Mouse (Mus musculus) kidney, embryonic 16.5 days (tissue): ENCODE results near the gene Hepacam2. TPM values are rescaled to one million over a fixed set of nuclear protein-coding genes. Genes with fewer than 3 reads are reported as not detected.
"Not testable (repeated sequence)": the region's sequence is repeated elsewhere in the genome, so short reads cannot be mapped to it uniquely, and the experiment has no call there.

Experiments used
- ATAC-seq: fragments of 200-750 bp; cut with Nextera tagmentation; 2 replicates; pipeline ENCODE4 v1.8.0; 2017; ENCODE audit warnings: moderate TSS enrichment; ENCODE audit not compliant: low FRiP score, low TSS enrichment
- H3K27ac ChIP-seq: fragments of 300-500 bp; sonication (generic); 2 replicates; pipeline ENCODE4 v1.5.1; 2014; ENCODE audit warnings: low read length
- H3K27me3 ChIP-seq: fragments of 300-500 bp; sonication (generic); 2 replicates; pipeline ENCODE4 v1.6.1; 2014; ENCODE audit warnings: low read length, control low read depth, mixed read lengths; ENCODE audit not compliant: insufficient read depth
- H3K36me3 ChIP-seq: fragments of 300-500 bp; sonication (generic); 2 replicates; pipeline ENCODE4 v1.6.1; 2014; ENCODE audit warnings: low read length, control low read depth, mixed read lengths; ENCODE audit not compliant: insufficient read depth
- H3K4me1 ChIP-seq: fragments of 300-500 bp; sonication (generic); 2 replicates; pipeline ENCODE4 v1.6.1; 2014; ENCODE audit warnings: low read length, control low read depth, mixed read lengths; ENCODE audit not compliant: insufficient read depth
- H3K4me2 ChIP-seq: fragments of 300-500 bp; sonication (generic); replicated peaks from 2 replicates; pipeline ENCODE4 v1.6.1; 2014; ENCODE audit warnings: low read depth, low read length
- H3K4me3 ChIP-seq: fragments of 300-500 bp; sonication (generic); 2 replicates; pipeline ENCODE4 v1.5.1; 2014; ENCODE audit warnings: mild to moderate bottlenecking, low read length
- H3K9ac ChIP-seq: fragments of 300-500 bp; sonication (generic); replicated peaks from 2 replicates; pipeline ENCODE4 v1.6.1; 2014; ENCODE audit warnings: low read length
- H3K9me3 ChIP-seq: fragments of 300-500 bp; sonication (generic); 2 replicates; pipeline ENCODE4 v1.6.1; 2016; ENCODE audit warnings: low read length, control low read depth
- WGBS: fragments of 180-500 bp; shearing (Covaris S2); extraction: QIAGEN DNeasy Blood & Tissue Kit; methylation state at CpG from one replicate; pipeline ENCODE4 v1.1.7; 2014; 5-methylcytosine and 5-hydroxymethylcytosine counted together
- polyA plus RNA-seq: library from polyadenylated mRNA; unstranded; fragments of >200 nt; fragmentation: Nextera tagmentation; extraction: Ambion mirVana; gene quantifications from 2 replicates; pipeline ENCODE4 v1.2.1, GENCODE M21; 2015

Hepacam2 gene
- polyA plus RNA-seq, 1 experiment from 2014 or later = 3.0 TPM

DNA sequence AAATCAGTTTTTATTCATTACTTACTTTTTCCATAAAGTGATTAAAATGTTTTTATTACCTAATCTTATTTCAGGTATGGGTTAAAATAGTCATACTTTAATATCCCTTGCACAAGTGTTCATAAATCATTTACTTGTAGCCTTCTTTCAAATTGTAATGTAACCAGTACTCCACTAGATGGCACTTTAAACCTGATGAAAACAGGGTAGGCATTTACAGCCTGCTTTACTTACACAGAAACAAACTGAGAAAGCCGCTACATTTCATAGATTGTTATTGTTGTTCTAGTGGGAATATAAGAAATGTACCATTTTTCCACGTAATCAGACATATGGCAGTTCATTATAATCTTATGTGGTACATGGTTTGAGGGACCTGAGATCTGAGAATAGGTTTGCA, 11.7 kb upstream of the Hepacam2 start:
- H3K27me3 ChIP-seq = no peaks in the 10 kb centered on the region
- H3K36me3 ChIP-seq = no peaks in the 10 kb centered on the region
- 0 out of 2 replicates have a peak, but pooled peaks have one; percentile 35 for ATAC-seq
- no peaks in the 10 kb centered on the region for H3K9me3 ChIP-seq
- H3K27ac ChIP-seq = no peak overlapping the region
- no peaks in the 10 kb centered on the region for H3K4me1 ChIP-seq
- 23% methylated on average over 2 of the region's 2 CpGs for WGBS
- H3K4me2 ChIP-seq = no peak overlapping the region
- no peak overlapping the region for H3K4me3 ChIP-seq
- H3K9ac ChIP-seq = no peak overlapping the region

DNA sequence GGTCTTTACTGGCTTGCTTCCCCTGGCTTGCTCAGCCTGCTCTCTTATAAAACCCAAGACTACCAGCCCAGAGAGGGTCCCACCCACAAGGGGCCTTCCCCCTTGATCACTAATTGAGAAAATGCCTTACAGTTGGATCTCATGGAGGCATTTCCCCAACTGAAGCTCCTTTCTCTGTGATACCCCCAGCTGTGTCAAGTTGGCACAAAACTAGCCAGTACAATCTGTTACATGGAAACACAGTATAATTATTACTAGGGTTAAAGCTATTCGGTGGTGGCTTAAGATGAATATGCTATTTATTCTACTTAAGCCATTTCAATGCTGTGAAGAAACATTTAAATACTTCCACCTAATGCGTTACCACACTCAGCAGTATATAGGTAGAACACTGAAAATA, 10.1 kb upstream of the Hepacam2 start:
- H3K4me2 ChIP-seq, H3K36me3 ChIP-seq, H3K27me3 ChIP-seq, H3K9me3 ChIP-seq, H3K9ac ChIP-seq, H3K4me1 ChIP-seq, H3K27ac ChIP-seq, ATAC-seq, H3K4me3 ChIP-seq: not testable (repeated sequence)
- WGBS = 91% methylated on average over 2 of the region's 2 CpGs

DNA sequence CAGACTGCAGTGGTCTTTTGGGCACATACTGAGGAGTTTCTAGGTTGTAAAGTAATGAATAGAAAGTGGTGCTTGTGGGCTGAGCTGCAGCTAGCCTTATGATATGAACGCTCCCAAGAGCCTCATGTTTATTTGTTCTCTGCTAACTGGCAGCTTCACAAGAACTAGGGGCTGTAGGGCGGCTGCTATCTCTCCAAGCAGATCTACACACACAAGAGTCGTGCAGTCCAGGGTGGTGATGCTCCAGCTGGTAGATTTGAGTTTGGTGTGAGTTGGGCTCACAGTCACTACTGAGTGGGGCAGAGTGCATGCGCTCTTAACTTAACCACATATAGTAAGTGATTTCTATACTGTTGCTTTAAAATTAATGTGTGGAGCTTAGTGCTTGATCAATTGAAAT, 9.0 kb upstream of the Hepacam2 start:
- no peak for ATAC-seq
- H3K27ac ChIP-seq = no peak overlapping the region
- H3K27me3 ChIP-seq = no peaks in the 10 kb centered on the region
- H3K36me3 ChIP-seq = no peaks in the 10 kb centered on the region
- H3K4me2 ChIP-seq = no peak overlapping the region
- no peaks in the 10 kb centered on the region for H3K9me3 ChIP-seq
- H3K9ac ChIP-seq = no peak overlapping the region
- no peak overlapping the region for H3K4me3 ChIP-seq
- WGBS = 84% methylated on average over 4 of the region's 4 CpGs
- no peaks in the 10 kb centered on the region for H3K4me1 ChIP-seq

DNA sequence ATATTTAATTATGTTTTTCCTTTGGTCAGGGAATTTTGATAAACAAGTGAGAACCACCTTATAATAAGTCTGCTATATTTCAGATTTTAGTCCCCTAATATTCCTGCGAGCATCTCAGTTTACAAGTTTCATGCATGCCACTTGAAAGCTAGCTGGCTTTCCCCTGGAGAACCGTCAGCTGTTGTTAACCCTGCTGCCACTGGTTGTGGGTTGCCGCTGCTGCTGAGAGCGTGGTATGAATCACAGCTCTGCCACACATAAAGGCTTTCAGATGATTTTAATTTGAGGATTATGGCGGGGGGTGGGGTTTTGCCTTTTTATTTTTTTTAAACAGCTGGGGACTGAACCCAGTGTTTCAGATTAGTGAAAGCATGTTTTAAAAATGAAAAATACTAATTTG, 7.2 kb upstream of the Hepacam2 start:
- Histone ChIP-seq H3K36me3 (no peaks in the 10 kb centered on the region), H3K4me2 (no peak overlapping the region), H3K4me3 (no peak overlapping the region), H3K9me3 (no peaks in the 10 kb centered on the region), H3K27me3 (no peaks in the 10 kb centered on the region), H3K9ac (no peak overlapping the region), H3K4me1 (no peaks in the 10 kb centered on the region), H3K27ac (no peak overlapping the region)
- WGBS = 79% methylated on average over 5 of the region's 5 CpGs
- no peak for ATAC-seq

DNA sequence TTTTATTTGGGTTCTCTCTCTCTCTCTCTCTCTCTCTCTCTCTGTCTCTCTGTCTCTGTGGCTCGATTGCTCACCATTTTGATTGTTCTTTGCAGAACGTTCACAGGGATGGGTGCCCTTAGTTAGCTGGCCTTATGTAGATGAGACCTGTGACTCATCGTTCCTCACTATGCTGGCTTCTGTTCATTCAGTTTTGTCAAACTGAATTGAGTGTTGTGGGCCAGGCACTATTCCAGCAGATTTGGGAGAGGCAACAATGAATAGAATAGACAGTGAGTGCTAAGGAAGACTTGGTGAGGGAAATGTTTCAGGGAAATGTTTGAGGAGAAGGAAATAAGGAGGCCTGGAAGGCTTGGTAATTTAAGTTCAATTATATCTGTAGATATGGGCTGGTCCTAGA, 2.2 kb upstream of the Hepacam2 start:
- H3K36me3 ChIP-seq = no peaks in the 10 kb centered on the region
- no peaks in the 10 kb centered on the region for H3K27me3 ChIP-seq
- H3K27ac ChIP-seq = no peak overlapping the region
- 90% methylated on average over 3 of the region's 3 CpGs for WGBS
- no peak overlapping the region for H3K4me2 ChIP-seq
- ATAC-seq = no peak
- H3K9ac ChIP-seq = no peak overlapping the region
- H3K9me3 ChIP-seq = no peaks in the 10 kb centered on the region
- no peak overlapping the region for H3K4me3 ChIP-seq
- H3K4me1 ChIP-seq = 0 out of 2 replicates have a peak, but pooled peaks cover 2% of the 10 kb centered on the region

DNA sequence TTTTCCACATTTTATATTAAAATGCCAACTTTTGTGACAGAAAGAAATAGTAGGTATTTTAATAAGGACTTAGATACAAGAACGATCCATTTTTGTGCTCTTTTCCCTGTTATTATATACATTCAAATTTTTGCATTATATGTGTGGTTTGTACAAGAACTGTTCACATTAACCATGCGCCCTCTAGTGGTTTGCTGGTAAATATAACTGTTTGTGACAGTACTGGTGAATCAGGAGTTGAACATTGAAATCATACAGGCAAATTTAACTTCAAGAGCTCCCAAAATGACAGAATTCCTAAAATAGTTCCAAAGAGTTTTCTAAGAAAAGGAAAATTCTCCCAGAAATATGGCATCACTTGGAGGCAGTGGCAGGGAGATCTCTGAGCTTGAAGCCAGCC, 1.9 kb downstream of the Hepacam2 start:
- Histone ChIP-seq H3K36me3 (no peaks in the 10 kb centered on the region), H3K27ac (no peak overlapping the region), H3K27me3 (no peaks in the 10 kb centered on the region; the same call in 1 of the 2 replicates), H3K9ac (no peak overlapping the region), H3K4me3 (no peak overlapping the region), H3K4me2 (no peak overlapping the region), H3K9me3 (no peaks in the 10 kb centered on the region), H3K4me1 (0 out of 2 replicates have a peak, but pooled peaks cover 2% of the 10 kb centered on the region)
- WGBS = 3% methylated on average over 2 of the region's 2 CpGs
- ATAC-seq = no peak

DNA sequence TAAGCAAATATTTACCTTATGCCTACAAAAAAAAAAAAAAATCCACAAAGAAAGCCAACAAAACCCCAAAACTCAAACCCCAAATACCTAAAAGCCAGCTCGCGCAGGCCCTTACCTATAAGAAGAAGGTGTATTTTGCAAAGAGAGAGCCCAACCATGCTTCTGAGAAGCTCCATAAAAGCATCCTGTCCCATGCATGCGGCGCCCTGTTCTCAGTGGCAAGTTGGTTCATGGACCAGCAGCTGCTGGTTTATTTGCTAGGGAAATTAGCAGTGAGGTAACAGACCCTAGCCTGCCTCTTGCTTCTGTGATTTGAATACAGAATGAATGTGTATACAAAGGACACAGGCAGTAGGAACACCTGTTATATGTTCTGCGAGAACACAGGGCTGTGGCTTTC, 3.8 kb downstream of the Hepacam2 start:
- 76% methylated on average over 5 of the region's 5 CpGs for WGBS
- H3K4me2 ChIP-seq = no peak overlapping the region
- H3K4me1 ChIP-seq = 0 out of 2 replicates have a peak, but pooled peaks cover 2% of the 10 kb centered on the region
- H3K9me3 ChIP-seq = no peaks in the 10 kb centered on the region
- no peak for ATAC-seq
- no peak overlapping the region for H3K4me3 ChIP-seq
- H3K9ac ChIP-seq = no peak overlapping the region
- H3K36me3 ChIP-seq = no peaks in the 10 kb centered on the region
- no peaks in the 10 kb centered on the region; the same call in 1 of the 2 replicates for H3K27me3 ChIP-seq
- no peak overlapping the region for H3K27ac ChIP-seq

DNA sequence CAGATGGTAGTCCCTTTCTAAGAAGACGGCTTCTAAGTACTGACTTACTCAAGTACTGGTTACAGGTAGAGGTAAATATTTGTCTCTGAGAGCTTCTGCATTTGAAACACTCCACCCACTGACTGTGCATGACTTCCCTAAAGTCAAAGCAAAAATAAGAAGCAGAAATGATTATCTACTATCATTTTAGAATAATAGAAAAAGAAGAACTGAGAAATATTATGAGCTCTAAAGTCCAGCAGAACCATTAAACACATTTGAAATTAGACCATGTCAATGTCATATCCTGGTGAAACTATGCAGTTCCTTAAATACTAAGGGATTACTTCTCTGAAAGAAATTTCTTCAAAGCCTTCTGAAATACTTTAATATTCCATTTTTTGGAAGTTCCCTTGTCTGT, 10.7 kb downstream of the Hepacam2 start:
- Histone ChIP-seq H3K4me3 (no peak overlapping the region), H3K4me2 (no peak overlapping the region), H3K27me3 (no peaks in the 10 kb centered on the region), H3K27ac (no peak overlapping the region), H3K9ac (no peak overlapping the region), H3K4me1 (no peaks in the 10 kb centered on the region), H3K9me3 (no peaks in the 10 kb centered on the region), H3K36me3 (no peaks in the 10 kb centered on the region)
- no peak for ATAC-seq
- WGBS = 94% methylated on average over 1 of the region's 1 CpGs

DNA sequence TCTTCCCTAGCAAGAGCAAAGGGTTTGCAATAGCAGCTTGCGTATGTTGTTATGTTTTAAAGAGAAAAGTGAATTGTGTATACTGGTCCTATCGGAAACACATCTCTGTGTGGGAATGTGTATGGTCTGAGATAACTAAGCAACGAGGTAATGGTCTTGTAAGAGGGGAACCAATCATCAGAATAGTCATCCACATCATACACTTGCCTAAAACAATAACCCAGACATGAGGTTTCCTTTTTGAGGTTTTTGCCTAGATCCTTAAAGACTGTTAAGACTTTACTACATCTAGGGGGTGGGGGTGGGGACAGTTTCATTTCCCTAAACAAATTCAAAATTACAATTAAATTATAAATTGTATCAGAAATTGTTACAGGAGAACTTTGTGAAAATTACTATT, 13.0 kb downstream of the Hepacam2 start:
- Histone ChIP-seq H3K27me3 (no peaks in the 10 kb centered on the region), H3K4me1 (no peaks in the 10 kb centered on the region), H3K9ac (no peak overlapping the region), H3K27ac (no peak overlapping the region), H3K9me3 (no peaks in the 10 kb centered on the region), H3K4me2 (no peak overlapping the region), H3K4me3 (no peak overlapping the region), H3K36me3 (no peaks in the 10 kb centered on the region)
- WGBS = 75% methylated on average over 3 of the region's 3 CpGs
- no peak for ATAC-seq

DNA sequence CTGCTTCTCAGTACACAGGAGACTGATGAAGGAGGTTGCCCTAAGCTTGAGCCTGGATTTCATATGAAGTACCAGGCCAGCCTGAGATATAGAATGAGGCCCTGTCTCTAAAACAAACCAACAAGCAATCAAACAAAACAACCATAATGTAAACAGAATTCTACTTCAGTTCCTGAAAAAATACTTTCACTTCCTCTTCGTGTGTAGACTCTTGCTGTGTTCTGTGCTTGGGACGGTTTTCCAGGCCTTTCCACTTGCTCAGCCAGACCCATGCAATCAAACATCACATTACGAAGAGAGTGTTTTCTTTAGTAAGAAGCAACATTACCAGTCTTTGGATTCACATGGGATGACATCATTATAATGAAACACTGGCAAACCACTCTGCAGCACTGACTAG, 16.4 kb downstream of the Hepacam2 start:
- Histone ChIP-seq H3K27me3 (no peaks in the 10 kb centered on the region), H3K4me2 (no peak overlapping the region), H3K9me3 (no peaks in the 10 kb centered on the region), H3K4me3 (no peak overlapping the region), H3K4me1 (no peaks in the 10 kb centered on the region), H3K36me3 (no peaks in the 10 kb centered on the region), H3K27ac (no peak overlapping the region), H3K9ac (no peak overlapping the region)
- WGBS = 78% methylated on average over 3 of the region's 3 CpGs
- no peak for ATAC-seq

DNA sequence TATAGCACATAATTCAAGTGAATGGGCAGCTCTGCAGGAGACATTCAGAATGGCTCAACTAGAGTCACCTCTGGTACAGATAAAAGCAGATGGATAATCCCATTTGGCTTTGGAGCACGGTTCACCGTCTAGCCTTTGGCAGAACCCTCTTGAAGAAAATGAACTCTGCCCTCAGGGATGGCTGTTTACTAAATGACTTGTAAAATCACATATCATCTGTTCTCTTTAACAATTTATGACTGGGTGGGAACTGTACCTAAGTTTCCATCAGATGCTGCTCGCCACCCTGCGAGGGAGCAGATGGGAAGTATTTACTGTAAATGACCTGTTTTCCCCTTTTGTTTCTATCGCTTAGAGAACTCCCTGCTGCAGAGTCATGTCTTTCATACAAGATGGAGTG, 18.2 kb downstream of the Hepacam2 start:
- no peaks in the 10 kb centered on the region for H3K4me1 ChIP-seq
- WGBS = 59% methylated on average over 5 of the region's 5 CpGs
- H3K4me2 ChIP-seq = no peak overlapping the region
- H3K9me3 ChIP-seq = no peaks in the 10 kb centered on the region
- no peaks in the 10 kb centered on the region for H3K27me3 ChIP-seq
- H3K27ac ChIP-seq = no peak overlapping the region
- H3K4me3 ChIP-seq = no peak overlapping the region
- no peak for ATAC-seq
- no peak overlapping the region for H3K9ac ChIP-seq
- no peaks in the 10 kb centered on the region for H3K36me3 ChIP-seq
